Mouse (Mus musculus) embryonic fibroblast, embryonic 13.5 days (primary cell): ENCODE measurements around the gene Pcgf1.

Experiments
- CTCF ChIP-seq: IDR thresholded peaks from 2 replicates; pipeline ENCODE4 v1.5.1; 2011; ENCODE audit warnings: mild to moderate bottlenecking, control low read depth, low read length, moderate library complexity, borderline replicate concordance; ENCODE audit not compliant: insufficient read depth
- POLR2A ChIP-seq: IDR thresholded peaks from 2 replicates; pipeline ENCODE4 v1.6.1; 2011; ENCODE audit warnings: low read depth, mild to moderate bottlenecking, control low read depth, low read length, moderate library complexity

GRCm38 (mm10) chr6:83040601-83041000 is 37.1 kb upstream of the Pcgf1 start:
- TF ChIP-seq CTCF (no peak), POLR2A (no peak)
